Mouse (Mus musculus) thymus, adult 18-20 months (tissue): ENCODE measurements around the gene Pabpn1.

ENCODE experiments used
- DNase-seq, 2 experiments: peaks; one replicate each; pipeline ENCODE4 v3.0.0; 2022; ENCODE audit warnings: mixed read lengths in 2 of 2

Gene Pabpn1

DNA sequence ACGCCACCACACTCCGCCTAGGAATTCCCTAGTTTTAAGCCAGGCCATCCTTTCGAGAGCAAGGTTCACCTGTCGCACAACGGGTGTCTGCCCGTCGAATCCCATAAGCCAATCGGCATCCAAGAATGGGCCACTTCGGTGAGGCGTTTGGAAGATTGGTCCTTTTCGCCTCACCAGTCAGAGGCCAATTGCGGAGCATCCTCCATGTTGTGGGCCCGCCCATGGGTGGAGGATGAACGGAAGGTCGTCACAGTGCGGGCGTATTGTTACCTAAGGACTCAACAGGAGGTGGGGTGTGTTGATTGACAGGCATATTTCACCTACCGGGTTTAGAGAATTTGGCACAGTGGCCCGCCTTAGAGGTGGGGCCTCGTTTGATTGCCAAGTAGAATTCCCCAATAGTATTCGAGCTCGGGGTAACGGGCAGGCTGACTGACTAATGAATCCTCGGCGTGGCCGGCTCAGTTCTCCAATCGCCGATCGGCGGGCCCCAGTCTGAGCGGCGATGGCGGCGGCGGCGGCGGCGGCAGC lies 1.4 kb downstream of the Pabpn1 start:
- DNase-seq, result peak; percentile 95 to 99

- DNase-seq, result peak in 1 of 2 experiments; percentile 61
Observed at GRCm38 (mm10) chr14:54894296-54895151, 2.2 kb downstream of the Pabpn1 start.

DNA sequence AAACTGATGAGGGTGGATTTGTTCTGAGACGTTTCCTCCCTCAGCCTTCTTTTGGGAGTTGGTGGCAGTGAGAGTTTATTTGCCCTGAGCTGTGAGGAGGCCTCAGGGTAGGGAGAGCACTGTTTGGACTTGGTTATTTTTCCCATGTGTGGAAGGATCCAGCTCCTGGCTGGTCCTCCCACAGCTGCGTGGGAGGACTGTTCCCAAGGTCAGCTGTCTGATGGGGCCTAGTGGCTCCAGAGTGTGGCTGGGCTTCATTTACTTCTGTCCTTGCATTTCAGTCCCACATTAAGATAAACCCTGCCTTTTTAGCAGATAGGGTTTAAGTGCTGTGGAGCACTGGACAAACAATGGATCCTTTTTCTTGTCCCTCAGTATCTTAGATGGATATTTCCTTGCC lies 5.1 kb downstream of the Pabpn1 start:
- DNase-seq, result no peak

DNA sequence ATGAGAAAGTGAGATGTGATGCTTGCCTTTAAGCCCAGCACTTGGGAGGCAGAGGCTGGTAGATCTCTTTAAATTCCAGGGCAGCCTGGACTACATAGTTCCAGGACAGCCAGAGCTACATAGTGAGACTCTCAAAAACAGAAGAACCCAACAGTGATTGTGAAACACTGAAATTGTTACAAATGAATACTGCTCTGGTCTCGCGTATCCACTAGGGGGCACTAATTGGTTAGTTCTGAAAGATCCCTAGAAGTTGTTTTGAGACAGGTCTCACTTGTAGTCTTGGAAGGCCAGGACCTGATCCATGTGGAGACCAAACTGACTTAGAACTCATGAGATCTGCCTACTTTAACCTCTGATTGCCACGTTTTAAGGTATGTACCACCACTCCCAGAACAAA lies 8.1 kb downstream of the Pabpn1 start:
- peak in 1 of 2 experiments; percentile 33 for DNase-seq

DNA sequence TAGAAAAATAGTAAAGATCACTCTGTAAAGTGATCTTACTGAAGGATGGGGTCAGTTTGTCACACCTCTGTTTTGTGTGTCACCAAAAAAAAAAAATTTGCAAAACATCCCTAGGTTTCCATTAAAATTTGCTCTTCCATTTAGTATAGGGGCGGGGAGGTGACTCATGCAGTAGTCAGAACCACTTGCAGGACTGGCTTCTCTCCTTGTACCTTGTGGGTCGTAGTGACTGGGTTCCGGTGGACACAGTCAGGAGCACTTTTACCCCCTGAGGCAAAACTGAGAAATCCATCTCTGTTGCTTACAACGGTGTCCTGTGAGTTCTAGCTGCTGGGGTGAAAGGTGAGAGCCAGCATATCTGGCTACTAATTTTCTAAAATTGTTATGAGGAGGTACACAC lies 11.3 kb downstream of the Pabpn1 start:
- no peak for DNase-seq

GRCm38 (mm10) chr14:54908682-54909081 lies 16.4 kb downstream of the Pabpn1 start:
- DNase-seq, result no peak

DNA sequence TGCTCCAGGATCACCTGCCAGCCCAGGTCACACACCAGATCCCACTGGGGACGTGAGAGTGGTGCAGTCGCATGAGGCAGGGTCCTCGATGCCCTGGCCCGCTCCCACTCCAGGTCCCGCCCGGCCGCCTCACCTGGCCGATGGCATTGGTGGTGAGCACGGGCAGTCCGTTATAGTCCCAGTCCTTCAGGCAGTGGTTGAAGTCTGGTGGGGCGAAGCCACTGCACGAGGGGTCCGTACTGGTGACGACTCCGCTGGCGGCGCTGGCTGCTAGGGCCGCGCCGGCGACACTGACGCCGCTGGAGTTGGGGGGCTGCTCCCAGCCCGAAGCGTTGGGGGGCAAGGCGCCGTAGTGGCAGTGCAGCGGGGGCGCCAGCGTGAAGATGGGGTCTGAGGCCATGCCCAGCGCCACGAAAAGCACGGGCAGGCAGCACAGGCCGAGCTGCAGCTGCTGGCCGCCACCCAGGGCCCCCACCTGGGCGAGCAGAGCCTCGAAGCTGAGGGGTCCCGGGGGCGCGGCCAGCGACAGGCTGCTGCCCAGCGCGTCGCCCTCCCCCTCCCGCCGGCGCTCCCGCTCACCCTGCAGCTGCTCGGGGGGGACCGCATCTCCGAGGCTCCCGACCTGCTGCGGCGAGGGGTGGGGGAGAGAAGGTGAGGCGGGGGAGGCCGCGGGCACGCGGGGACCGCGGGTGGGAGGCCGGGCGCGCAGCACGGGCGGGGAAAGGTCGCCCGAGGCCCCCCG lies 20.0 kb downstream of the Pabpn1 start:
- DNase-seq, result no peak

DNA sequence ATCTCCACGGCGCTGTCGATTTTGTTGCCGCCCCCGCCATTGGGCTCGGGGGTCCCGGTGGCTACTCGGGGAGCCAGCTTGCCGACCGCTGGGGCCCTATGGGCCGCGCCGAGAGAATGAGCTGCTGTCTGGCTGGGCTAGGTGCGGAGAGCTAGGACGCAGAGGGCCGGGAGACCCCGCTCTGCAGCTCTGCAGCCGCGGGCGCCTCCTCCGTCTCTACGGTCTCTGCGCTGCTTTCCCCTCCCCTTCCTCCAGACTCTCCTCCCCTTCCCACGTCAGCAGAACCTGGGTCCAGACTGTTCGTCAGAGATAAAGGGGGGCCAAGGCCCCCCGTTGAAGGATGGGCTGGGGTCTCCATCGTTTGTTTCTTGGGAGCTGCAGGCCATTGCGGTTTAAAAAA lies 20.6 kb downstream of the Pabpn1 start, which contains the start of gene Slc22a17:
Gene Slc22a17 (minus strand): TSS at position 247 of the 400 bp plus-strand sequence.
- DNase-seq, result no peak

DNA sequence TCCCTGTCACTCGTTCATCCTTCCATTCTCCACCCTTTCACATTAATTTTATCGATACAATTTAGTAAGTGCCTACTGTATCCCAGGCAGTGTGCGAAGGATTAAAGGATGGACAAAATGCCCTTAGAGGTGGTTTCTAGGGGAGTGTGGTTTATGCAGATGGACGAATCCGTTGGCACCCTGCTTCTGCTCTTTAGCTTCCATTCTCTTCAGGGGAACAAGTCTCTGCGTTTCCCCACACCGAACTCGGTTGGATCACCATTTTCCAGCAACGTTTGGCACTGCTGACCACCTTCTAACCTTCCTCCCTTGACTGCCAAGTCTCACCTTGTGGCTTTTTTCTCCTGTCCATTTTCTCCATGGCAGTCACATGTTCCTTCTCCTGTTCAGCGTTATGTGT lies 21.0 kb downstream of the Pabpn1 start:
- DNase-seq, result no peak

DNA sequence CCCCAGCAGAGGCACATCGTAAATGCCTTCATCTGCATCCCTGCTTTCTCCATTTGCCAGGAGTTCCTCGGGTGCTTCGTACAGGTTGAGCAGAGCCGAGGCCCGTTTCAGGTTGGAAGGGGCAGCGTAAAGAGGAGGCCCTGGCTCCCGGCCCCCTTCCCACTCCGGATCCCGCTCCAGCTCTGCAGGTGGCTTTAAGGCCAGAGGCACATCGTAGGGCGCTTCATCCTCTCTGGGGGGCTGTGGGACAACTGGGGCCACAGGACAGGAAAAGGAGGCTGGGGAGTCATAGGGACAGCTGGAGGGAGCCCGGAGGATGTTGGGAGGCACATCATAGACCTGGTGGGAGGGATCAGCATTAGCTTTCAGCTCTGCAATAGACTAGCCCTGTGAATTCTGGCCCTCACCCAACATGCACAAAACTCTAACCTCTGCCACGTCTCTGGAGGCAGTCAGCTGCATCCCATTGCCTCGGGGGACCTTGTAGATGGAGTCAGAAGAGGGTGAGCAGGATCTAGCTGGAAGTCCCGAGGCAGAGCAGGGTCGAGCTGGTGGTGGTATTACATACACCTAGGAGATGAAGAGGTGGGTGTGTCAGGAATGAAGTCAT lies 27.9 kb downstream of the Pabpn1 start:
- DNase-seq, result no peak

GRCm38 (mm10) chr14:54924641-54925348 lies 32.5 kb downstream of the Pabpn1 start:
- no peak for DNase-seq

GRCm38 (mm10) chr14:54925349-54926342 lies 33.3 kb downstream of the Pabpn1 start, which contains the start of gene Efs:
TSS of gene Efs (minus strand) at chr14:54926126.
- DNase-seq, result no peak

- DNase-seq, result no peak
Observed at GRCm38 (mm10) chr14:54926401-54927158, 34.3 kb downstream of the Pabpn1 start.

DNA sequence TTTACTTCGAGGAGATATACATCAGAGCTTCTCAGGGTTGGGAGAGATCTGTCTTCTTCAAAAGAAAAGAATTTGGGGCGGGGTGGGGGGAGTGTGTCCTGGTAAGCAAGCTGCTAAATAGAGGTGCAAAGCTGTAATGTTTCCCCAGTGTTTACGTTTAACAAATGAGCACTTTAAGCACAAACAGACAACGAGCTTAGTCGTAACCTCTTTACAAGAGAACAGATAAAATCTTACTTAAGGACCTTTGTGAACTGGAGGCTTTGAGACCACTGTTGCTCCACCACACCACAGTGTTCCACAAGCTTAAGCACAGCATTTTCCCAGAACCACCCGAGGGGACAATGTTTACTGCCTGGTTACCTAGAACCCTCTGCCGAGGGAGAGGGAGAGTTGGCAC lies 35.0 kb downstream of the Pabpn1 start:
- DNase-seq, result no peak

- DNase-seq, result no peak
Observed at GRCm38 (mm10) chr14:54929801-54930200, 37.5 kb downstream of the Pabpn1 start.

DNA sequence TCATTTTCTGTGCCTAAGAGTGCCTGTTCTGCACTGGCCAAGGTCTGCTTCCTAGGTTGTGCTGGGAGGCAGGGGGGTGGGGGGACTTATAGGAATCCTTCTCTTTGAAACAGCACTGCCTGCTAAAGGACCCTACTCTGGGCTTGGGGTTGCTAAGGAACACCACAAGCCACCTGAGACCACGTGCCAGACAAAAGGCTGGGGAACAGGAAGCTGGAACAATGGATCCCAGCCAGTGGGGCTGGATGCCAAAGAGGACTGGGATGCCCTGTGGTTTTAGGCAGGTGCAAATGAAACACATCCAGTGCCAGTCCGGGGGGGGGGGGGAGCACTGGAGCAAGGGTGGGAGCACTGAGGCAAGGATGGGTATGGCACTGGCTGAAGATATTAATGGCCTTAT lies 38.1 kb downstream of the Pabpn1 start:
- no peak for DNase-seq

DNA sequence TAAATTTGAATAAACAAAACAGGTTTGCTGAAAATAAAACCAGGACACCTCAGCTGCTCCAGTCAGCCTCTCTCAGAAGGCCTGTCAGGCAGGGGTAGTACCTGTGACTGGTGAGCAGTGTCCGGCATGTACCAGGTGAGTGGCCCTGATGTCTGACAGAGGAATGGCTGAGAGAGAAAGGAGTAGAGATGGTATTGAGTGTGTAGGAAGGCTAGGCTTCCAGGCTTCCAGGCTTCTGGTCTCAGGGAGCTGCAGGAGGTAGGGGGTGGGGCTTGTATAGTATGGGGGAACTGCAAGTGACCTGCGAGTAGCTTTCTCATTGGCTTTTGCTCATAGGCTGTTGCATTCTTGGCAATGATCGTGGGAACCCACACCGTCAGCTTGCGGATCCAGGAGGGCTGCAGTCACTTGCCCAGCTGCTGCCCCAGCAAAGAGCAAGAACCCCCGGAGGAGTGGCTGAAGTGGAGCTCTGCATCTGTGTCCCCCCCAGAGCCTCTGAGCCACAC lies 40.4 kb downstream of the Pabpn1 start, which contains the start of gene Il25:
Gene Il25 (plus strand): TSS at position 51 of the 506 bp plus-strand sequence.
- DNase-seq, result no peak

DNA sequence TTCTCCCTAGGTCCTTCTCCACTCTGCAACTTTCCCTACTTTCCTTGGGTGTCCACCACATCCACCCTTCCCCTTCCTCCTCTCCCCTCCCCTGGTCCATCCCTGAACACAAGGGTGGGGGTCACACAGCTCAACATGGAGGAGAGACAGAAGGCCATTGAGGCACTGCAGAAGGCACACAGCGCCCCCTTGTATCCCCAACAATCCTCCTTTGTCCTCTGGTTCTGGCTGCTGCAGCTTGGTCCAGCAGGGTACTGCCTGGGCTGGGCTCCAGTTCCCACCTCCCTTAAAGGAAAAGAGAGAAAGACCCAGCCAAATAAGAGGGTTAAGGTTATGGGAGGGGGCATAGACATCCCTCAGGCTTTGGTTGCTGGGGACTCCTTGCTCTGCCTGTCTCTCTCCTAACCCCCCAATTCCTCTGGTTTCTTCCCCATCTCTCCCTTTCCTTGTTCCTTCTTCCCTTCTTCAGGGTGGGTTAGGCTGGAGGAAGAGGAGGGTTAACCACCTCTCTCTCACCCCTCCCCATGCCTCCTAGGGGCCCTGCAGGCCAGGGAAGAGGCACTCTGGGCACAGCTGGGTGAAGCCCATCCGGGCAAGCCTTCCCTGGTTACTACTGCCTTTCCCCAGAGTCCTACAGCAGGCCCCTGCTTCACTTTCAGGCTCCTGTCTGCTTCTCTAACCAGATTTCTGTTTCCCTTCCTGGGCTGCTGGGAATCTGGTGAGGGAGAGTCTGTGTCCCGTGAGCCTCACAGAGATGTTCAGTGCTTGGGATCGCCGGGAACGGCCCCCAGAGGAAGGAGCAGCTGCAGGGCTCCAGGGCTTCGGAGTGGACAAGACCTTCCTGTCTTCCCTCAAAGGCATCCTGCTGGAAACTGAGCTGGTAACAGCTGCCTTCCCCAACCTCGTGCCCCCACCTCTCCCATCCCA lies 43.9 kb downstream of the Pabpn1 start, which contains the start of gene Cmtm5:
Gene Cmtm5 (plus strand): TSS at position 358 of the 927 bp plus-strand sequence.
- no peak for DNase-seq

- no peak for DNase-seq
Observed at GRCm38 (mm10) chr14:54936831-54937160, 44.5 kb downstream of the Pabpn1 start.
